Mouse (Mus musculus): ENCODE data around the gene H13. TPM values are rescaled to one million over a fixed set of nuclear protein-coding genes. Genes with fewer than 3 reads are reported as not detected.

H13 gene
- 168 and 169 TPM in 2 replicates for polyA plus RNA-seq (2015; fragmentation: Nextera tagmentation; extraction: Ambion mirVana)

DNA sequence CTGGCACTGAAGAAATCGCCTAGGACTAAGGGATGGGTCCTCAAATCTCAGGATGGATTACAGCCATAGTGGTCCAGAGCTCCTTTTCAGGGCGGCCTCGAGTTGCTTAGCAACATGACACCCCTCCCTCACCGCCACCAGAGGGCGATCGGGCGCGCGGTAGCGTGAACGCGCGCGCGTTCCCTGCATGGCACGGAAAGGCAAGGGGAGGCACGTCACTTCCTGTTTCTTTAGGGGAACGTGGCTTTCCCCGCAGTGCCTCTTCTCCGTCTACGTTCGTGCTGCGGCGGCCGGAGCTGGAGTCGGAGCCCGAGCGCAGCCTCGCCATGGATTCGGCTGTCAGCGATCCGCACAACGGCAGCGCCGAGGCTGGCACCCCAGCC, at the start of gene H13:
Gene H13 (plus strand): TSS at position 206 of the 383 bp plus-strand sequence.
- Histone ChIP-seq H3K4me2 (peak within 1 kb of the TSS; percentile 95), H3K27me3 (no peaks in the 10 kb centered on the region), H3K36me3 (peaks cover 15% of the 10 kb centered on the region; the same call in 1 of the 2 replicates), H3K9me3 (no peaks in the 10 kb centered on the region), H3K9ac (peak within 1 kb of the TSS; percentile 99), H3K4me1 (replicated peaks) (peaks cover 41% of the 10 kb centered on the region), H3K27ac (peak within 1 kb of the TSS; percentile 99), H3K4me3 (peak within 1 kb of the TSS; percentile 100)
- ATAC-seq (ENCODE audit: low FRiP score) = peak; percentile 80
- under 1% methylated on average over 35 of the region's 35 CpGs for WGBS

DNA sequence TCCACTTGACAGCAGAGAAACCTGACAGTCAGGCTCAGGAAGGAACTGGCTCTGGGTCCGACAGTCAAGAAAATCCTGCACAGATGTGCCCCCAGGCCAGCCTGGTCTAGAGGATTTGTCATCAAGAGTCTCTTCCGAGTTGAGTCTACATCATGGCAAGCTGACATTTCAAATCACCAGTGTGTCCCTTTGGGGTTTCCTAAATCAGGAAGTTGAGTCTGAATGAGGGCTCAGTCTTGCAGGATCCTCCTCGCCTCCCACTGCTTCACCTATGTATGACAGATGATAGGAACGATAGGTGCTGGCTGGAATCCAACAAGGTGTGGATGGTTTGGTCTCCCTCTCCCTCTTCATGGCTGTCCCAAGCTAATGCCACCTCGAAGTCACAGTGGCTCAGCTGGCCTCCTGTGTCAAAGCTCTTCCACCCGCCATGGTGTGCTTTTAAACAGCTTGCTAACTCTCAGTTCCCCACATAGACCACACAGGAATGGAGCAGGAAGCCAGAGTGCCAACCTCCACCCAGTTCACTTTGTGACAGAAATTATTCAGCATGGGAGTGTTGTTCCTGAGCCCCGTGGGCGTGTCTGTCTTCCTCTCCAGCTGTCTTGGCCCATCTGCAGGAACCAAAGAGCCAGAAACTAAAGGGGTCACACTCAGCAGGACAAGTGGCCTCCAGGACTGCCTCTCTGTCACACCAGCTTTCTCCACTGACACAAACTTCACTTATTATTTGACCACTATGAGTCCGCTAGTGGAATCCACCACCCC, 48.7 kb upstream of the H13 start:
- no peaks in the 10 kb centered on the region for H3K9me3 ChIP-seq
- no peaks in the 10 kb centered on the region for H3K36me3 ChIP-seq
- no peak for ATAC-seq (ENCODE audit: low FRiP score)
- no peak overlapping the region for H3K4me2 ChIP-seq
- WGBS = 75% methylated on average over 9 of the region's 9 CpGs
- H3K4me3 ChIP-seq = no peak overlapping the region
- H3K27ac ChIP-seq = no peak overlapping the region
- H3K4me1 ChIP-seq (replicated peaks) = peaks cover 5% of the 10 kb centered on the region
- H3K9ac ChIP-seq = no peak overlapping the region; the same call in 1 of the 2 replicates
- H3K27me3 ChIP-seq = peaks cover 14% of the 10 kb centered on the region

DNA sequence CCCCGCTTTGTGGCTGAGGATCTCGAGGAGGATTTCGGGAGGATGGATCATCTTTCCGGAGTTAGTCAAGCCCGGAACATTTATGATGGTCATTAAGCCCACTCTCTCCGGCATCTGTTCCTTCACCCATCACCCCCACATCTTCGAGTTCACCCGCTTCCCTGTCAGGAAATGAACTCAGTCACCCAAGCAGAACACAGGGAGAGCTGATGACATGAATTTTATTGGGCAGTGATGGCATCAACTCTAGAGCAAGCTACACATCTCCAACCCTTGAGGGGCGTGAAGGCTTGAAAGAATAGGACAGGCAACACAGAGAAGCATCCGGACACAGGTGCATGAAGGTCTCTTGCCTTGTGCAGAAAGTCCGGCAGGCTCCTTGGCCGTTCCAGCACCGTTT, 47.1 kb upstream of the H13 start:
- Histone ChIP-seq H3K9me3 (no peaks in the 10 kb centered on the region), H3K4me3 (no peak overlapping the region), H3K27me3 (peaks cover 30% of the 10 kb centered on the region), H3K4me2 (no peak overlapping the region), H3K36me3 (no peaks in the 10 kb centered on the region), H3K9ac (no peak overlapping the region), H3K27ac (no peak overlapping the region), H3K4me1 (replicated peaks) (peaks cover 13% of the 10 kb centered on the region)
- WGBS = 88% methylated on average over 13 of the region's 13 CpGs
- no peak for ATAC-seq (ENCODE audit: low FRiP score)

DNA sequence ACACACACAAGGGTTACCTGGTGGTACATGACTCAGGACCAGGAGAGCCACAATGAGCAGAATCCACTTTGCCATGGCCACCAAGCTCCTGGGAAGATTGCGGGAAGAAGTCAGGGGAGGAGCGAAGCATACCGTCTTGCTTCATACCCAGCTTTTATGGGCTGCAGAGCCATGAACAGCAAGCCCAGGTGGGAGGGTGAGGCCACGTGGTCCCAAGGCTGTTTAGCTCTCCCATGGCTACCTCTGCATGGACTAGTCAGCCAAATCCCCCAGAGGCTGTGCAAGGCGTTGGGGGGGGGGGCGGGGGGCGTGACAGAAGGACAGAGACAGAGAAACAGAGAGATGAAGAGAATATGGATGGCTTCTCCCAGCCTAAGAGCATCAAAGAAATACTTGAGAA, 46.3 kb upstream of the H13 start, which contains the start of gene Defb25:
Gene Defb25 (minus strand): TSS at position 101 of the 400 bp plus-strand sequence.
- Histone ChIP-seq H3K27me3 (peaks cover 38% of the 10 kb centered on the region), H3K4me2 (no peak within 1 kb of the TSS), H3K36me3 (no peaks in the 10 kb centered on the region), H3K4me1 (replicated peaks) (peaks cover 17% of the 10 kb centered on the region), H3K9ac (no peak within 1 kb of the TSS), H3K27ac (no peak within 1 kb of the TSS), H3K9me3 (no peaks in the 10 kb centered on the region), H3K4me3 (no peak within 1 kb of the TSS)
- WGBS = 84% methylated on average over 7 of the region's 7 CpGs
- ATAC-seq (ENCODE audit: low FRiP score) = no peak

DNA sequence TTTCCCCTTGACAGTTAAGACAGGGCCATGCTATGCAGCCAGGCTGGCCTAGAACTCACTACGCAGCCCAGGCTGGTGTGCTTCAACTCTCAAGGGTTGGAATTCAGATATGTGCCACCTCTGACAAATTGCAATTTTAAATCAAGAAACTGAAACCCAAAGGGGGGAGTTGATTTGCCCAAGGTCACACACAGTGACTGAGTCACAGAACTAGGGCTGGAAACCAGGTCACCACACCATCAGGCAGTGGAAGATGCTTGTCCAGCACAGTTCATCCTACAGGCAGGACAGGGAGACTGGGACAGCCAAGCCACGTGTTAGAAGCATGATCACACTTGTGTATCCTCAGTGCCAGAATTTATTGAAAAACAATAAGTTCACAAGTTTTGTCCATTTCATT, 44.7 kb upstream of the H13 start:
- no peak overlapping the region for H3K9ac ChIP-seq
- H3K4me2 ChIP-seq = no peak overlapping the region
- peaks cover 51% of the 10 kb centered on the region for H3K27me3 ChIP-seq
- H3K36me3 ChIP-seq = no peaks in the 10 kb centered on the region
- no peak for ATAC-seq (ENCODE audit: low FRiP score)
- peaks cover 17% of the 10 kb centered on the region for H3K4me1 ChIP-seq (replicated peaks)
- H3K27ac ChIP-seq = no peak overlapping the region
- H3K9me3 ChIP-seq = no peaks in the 10 kb centered on the region
- H3K4me3 ChIP-seq = no peak overlapping the region
- WGBS = 83% methylated on average over 2 of the region's 2 CpGs

DNA sequence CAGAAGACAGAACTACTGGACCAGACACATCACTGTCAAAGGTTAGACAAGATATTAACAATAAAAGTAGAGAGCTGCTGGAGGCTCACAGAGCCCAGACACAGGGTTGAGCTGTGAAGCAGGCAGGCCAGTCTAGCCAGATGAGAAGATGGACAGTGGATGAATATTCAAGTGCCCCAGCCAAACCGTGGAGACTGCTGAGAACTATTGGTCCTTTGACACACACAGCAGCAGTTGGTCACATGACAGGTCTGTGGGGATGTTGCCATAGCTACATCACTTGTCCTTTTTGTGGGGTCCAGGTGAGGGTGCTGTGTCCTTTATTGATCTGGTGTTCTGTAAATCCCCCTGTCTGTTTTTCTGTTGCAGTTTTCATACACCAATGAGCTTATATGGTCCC, 44.0 kb upstream of the H13 start:
- no peaks in the 10 kb centered on the region for H3K9me3 ChIP-seq
- ATAC-seq (ENCODE audit: low FRiP score) = peak; percentile 36; the same call in 1 of the 2 replicates
- H3K4me3 ChIP-seq = no peak overlapping the region
- peaks cover 57% of the 10 kb centered on the region for H3K27me3 ChIP-seq
- H3K36me3 ChIP-seq = no peaks in the 10 kb centered on the region
- 4% methylated on average over 1 of the region's 1 CpGs for WGBS
- H3K9ac ChIP-seq = no peak overlapping the region
- no peak overlapping the region for H3K4me2 ChIP-seq
- H3K27ac ChIP-seq = no peak overlapping the region
- H3K4me1 ChIP-seq (replicated peaks) = peaks cover 17% of the 10 kb centered on the region

DNA sequence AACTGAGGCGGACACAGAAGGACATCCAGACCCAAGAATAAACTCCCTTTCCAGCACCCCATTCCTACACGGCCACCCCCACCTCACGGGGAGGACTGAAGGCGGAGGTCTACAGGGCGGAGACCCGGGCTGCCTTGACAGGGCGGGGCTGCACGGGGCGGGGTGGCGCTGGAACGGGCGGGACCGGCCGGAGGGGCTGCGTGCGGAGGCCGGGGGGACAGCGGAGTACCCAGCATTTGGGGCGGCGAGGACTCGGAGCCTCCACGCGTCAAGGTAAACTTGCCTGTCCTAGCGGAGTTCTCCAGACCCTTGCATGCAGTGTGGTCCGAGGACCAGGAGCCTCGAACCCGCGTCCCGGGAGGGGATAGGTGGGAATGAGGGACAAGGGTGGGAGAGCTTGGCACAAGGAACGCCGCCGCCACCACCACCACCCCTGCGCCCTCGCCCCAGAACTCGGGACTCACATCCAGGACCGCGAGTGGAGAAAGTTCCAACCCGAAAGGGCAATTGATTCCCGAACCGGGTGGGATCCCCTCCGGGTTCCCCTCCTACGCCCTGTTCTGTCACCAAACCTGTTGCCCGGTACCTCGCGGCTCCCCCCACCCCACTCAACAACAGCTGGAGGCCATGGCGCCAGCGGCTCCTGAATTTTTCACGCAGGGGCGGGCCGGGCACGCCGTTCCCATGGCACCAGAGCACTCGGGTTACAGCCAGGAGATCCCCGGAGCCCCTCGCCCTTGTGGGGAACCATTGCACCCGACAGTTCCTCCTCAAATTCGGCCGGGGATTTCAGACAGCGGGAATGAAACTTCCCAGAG, 42.3 kb upstream of the H13 start, which contains the start of gene Rem1:
Gene Rem1 (plus strand): TSS at position 178 of the 818 bp plus-strand sequence.
- no peak for ATAC-seq (ENCODE audit: low FRiP score)
- peak within 1 kb of the TSS; percentile 58 for H3K4me2 ChIP-seq
- H3K36me3 ChIP-seq = no peaks in the 10 kb centered on the region
- peak within 1 kb of the TSS; percentile 35 for H3K4me3 ChIP-seq
- H3K27me3 ChIP-seq = peaks cover 57% of the 10 kb centered on the region
- H3K4me1 ChIP-seq (replicated peaks) = peaks cover 17% of the 10 kb centered on the region
- WGBS = 2% methylated on average over 57 of the region's 59 CpGs
- no peaks in the 10 kb centered on the region for H3K9me3 ChIP-seq
- peak within 1 kb of the TSS; percentile 49; the same call in 1 of the 2 replicates for H3K9ac ChIP-seq
- H3K27ac ChIP-seq = no peak within 1 kb of the TSS

DNA sequence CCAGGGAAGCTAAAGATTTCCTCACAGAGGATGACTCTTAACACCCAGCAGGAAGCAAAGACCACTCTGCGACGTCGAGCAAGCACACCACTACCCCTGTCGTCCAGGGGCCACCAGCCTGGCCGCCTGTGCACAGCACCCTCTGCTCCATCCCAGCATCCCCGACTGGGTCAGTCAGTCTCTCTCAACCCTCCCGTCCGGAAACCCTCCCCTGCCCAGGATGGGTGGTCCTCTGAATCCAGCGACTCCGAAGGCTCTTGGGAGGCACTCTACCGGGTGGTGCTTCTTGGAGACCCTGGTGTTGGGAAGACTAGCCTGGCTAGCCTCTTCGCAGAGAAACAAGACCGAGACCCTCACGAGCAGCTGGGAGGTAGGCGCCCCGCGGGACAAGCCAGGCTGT, 41.2 kb upstream of the H13 start:
- no peak overlapping the region for H3K4me2 ChIP-seq
- H3K27ac ChIP-seq = no peak overlapping the region
- peaks cover 57% of the 10 kb centered on the region for H3K27me3 ChIP-seq
- no peaks in the 10 kb centered on the region for H3K9me3 ChIP-seq
- WGBS = 48% methylated on average over 17 of the region's 17 CpGs
- ATAC-seq (ENCODE audit: low FRiP score) = no peak
- H3K4me3 ChIP-seq = no peak overlapping the region
- no peak overlapping the region for H3K9ac ChIP-seq
- H3K36me3 ChIP-seq = no peaks in the 10 kb centered on the region
- H3K4me1 ChIP-seq (replicated peaks) = peaks cover 17% of the 10 kb centered on the region

DNA sequence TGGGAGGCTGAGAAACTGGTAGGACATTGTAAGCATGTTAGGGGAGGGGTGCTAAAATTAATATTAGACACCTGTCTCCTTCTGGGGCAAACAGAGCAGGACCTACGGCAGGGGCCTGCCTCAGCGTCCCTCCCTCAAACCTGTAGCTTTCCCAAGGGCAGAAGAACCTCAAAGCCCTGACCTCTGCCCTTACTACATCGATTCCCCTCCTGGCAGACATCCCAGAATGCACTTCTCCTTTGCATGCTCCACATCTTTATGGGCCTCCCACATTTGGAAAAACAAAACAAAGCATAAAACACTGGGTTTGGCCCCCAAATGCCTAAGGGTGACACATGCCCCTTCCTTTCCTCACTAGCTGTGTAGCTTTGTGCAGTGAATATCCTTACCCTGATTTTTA, 40.0 kb upstream of the H13 start:
- Histone ChIP-seq H3K36me3 (no peaks in the 10 kb centered on the region), H3K4me2 (no peak overlapping the region), H3K4me1 (replicated peaks) (peaks cover 21% of the 10 kb centered on the region), H3K4me3 (no peak overlapping the region), H3K27ac (no peak overlapping the region), H3K9me3 (no peaks in the 10 kb centered on the region), H3K27me3 (peaks cover 56% of the 10 kb centered on the region), H3K9ac (no peak overlapping the region)
- no peak for ATAC-seq (ENCODE audit: low FRiP score)
- 78% methylated on average over 3 of the region's 3 CpGs for WGBS

DNA sequence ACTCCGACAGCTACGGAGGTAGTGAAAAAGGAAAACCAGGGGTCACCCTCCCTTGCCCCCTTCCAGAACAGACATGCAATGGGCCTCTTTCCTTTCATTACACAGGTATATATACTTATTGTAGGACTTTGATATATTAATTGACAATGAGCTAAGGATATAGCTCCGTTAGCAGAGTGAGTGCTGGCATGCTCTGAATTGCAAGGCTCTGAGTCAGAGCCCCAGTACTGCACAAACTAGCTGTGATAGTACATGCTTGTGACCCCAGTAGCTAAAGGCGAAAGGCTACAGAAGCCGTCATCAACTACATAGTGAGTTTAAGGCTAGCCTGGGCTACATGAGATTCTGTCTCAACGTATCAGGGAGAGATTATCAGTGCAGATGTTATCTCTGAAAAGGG, 39.4 kb upstream of the H13 start:
- WGBS = 91% methylated on average over 6 of the region's 6 CpGs
- Histone ChIP-seq H3K4me3 (no peak overlapping the region), H3K4me2 (no peak overlapping the region), H3K4me1 (replicated peaks) (peaks cover 21% of the 10 kb centered on the region), H3K9ac (no peak overlapping the region), H3K9me3 (no peaks in the 10 kb centered on the region), H3K36me3 (no peaks in the 10 kb centered on the region), H3K27ac (no peak overlapping the region), H3K27me3 (peaks cover 53% of the 10 kb centered on the region)
- no peak for ATAC-seq (ENCODE audit: low FRiP score)

DNA sequence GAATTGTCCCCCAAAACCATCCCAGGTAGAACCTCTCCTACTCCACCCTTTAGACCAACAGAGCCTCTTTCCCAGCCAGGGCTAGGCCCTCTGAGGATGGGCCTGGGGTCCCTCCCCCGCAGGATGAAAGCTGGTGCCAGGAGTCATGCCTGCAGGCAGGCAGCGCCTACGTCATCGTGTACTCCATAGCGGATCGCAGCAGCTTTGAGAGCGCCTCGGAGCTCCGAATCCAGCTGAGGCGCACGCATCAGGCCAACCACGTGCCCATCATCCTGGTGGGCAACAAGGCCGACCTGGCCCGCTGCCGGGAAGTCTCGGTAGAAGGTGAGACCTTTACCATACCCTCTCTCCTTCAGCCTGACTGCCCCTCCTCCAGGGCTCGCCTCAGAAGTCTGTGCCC, 35.9 kb upstream of the H13 start:
- Histone ChIP-seq H3K27ac (no peak overlapping the region), H3K36me3 (no peaks in the 10 kb centered on the region), H3K4me1 (replicated peaks) (peaks cover 4% of the 10 kb centered on the region; the same call in 1 of the 2 replicates), H3K9me3 (no peaks in the 10 kb centered on the region), H3K9ac (peak overlapping the region; percentile 56), H3K4me2 (peak overlapping the region; percentile 26), H3K27me3 (peaks cover 21% of the 10 kb centered on the region), H3K4me3 (no peak overlapping the region)
- WGBS = 44% methylated on average over 17 of the region's 17 CpGs
- ATAC-seq (ENCODE audit: low FRiP score) = no peak

DNA sequence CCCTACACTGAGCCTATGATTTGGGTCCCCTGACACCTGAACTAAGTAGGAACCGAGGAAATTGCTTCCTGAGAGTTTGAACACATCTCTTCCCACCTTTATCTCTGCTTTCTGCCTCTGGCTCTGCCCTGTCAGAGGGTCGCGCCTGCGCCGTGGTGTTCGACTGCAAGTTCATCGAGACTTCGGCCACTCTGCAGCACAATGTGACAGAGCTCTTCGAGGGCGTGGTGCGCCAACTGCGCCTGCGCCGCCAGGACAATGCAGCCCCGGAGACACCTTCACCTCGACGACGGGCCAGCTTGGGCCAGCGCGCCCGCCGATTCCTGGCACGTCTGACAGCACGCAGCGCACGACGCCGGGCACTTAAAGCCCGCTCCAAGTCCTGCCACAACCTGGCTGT, 35.0 kb upstream of the H13 start:
- no peak overlapping the region for H3K4me3 ChIP-seq
- no peak overlapping the region for H3K9ac ChIP-seq
- H3K4me1 ChIP-seq (replicated peaks) = peaks cover 9% of the 10 kb centered on the region
- no peak overlapping the region for H3K4me2 ChIP-seq
- no peaks in the 10 kb centered on the region for H3K9me3 ChIP-seq
- no peak for ATAC-seq (ENCODE audit: low FRiP score)
- 78% methylated on average over 29 of the region's 29 CpGs for WGBS
- H3K36me3 ChIP-seq = no peaks in the 10 kb centered on the region
- H3K27me3 ChIP-seq = peaks cover 11% of the 10 kb centered on the region
- H3K27ac ChIP-seq = no peak overlapping the region
